Mouse (Mus musculus) cortical plate, adult 2 months (tissue): Measurements from ENCODE around the gene Ccnd3.

Source experiments
- CTCF ChIP-seq: fragments of 200-500 bp; IDR thresholded peaks from 2 replicates; pipeline ENCODE4 v1.5.1; 2011; ENCODE audit warnings: mild to moderate bottlenecking, control low read depth, low read length; ENCODE audit not compliant: insufficient read depth; ENCODE audit errors: extremely low read depth
- POLR2A ChIP-seq: fragments of 200-500 bp; IDR thresholded peaks from 2 replicates; pipeline ENCODE4 v1.6.1; 2011; ENCODE audit warnings: mild to moderate bottlenecking, low read length, control low read depth; ENCODE audit not compliant: insufficient read depth; ENCODE audit errors: extremely low read depth

DNA sequence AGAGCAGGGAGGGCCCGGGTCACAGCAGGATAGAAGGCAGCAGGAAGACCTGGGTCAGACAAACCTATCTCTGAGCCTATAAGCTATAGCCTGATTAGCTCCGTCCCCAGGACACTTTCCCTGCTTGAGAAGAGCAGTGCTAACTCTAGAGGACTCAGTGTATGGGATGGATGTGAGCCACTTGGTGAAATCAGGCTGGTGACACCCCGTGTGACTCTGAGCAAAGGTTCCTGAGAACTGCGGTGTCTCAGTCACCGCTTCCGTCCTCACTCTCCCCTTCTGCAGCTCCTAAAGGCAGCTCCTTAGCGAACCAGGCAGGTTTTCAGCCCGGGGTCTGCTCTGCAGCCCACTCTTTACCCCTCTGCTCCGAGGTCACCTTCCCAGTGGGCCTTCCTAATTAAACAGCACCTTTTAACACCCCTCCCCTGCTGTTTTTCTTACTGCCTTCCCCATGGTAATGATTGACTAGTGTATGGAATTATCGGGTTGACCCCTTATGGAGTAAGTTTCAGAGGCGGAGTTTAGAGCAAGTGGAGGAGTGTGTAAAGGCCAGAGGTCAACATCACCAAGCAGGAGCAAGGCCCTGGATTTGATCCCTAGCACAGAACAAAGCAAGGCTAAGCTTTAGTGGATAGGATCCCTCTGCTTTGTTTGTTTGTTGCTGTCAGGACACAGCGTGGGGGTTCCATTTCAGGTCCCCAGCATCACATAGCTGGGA lies 40.4 kb upstream of the Ccnd3 start:
- TF ChIP-seq POLR2A = no peak
- TF ChIP-seq CTCF = no peak
